Mouse (Mus musculus) bone marrow, adult 2 months (tissue): Measurements from ENCODE around the gene Fam117b. TPM values are rescaled to one million over a fixed set of nuclear protein-coding genes. Genes with fewer than 3 reads are reported as not detected.

Experiments used
- H3K27ac ChIP-seq: fragments of 200-500 bp; 2 replicates; pipeline ENCODE4 v1.5.1; 2012; ENCODE audit warnings: low read depth, mild to moderate bottlenecking, control low read depth, inconsistent platforms, low read length; ENCODE audit not compliant: control insufficient read depth, poor library complexity, insufficient read depth
- H3K4me1 ChIP-seq: fragments of 200-500 bp; 2 replicates; pipeline ENCODE4 v1.6.1; 2011; ENCODE audit warnings: low read length; ENCODE audit not compliant: control insufficient read depth, insufficient read depth
- H3K4me3 ChIP-seq: fragments of 200-500 bp; replicated peaks from 2 replicates; pipeline ENCODE3; 2011; ENCODE audit warnings: mild to moderate bottlenecking, low read depth, low read length, control low read depth; ENCODE audit not compliant: control insufficient read depth
- CTCF ChIP-seq: fragments of 200-500 bp; IDR thresholded peaks from 2 replicates; pipeline ENCODE4 v1.5.1; 2011; ENCODE audit warnings: low read length, control low read depth; ENCODE audit not compliant: control insufficient read depth, insufficient read depth
- POLR2A ChIP-seq: fragments of 200-500 bp; IDR thresholded peaks from 2 replicates; pipeline ENCODE4 v1.6.1; 2011; ENCODE audit warnings: low read depth, mild to moderate bottlenecking, control low read depth, low read length, borderline replicate concordance; ENCODE audit not compliant: control insufficient read depth
- WGBS: fragments of 180-500 bp; shearing (Covaris S2); methylation state at CpG from one replicate; pipeline ENCODE4 v1.1.7; 2018; 5-methylcytosine and 5-hydroxymethylcytosine counted together
- polyA plus RNA-seq: library from polyadenylated mRNA; stranded (reverse); fragments of >200 nt; gene quantifications from 2 replicates; pipeline ENCODE4 v1.2.4, GENCODE M21; 2011; ENCODE audit warnings: low replicate concordance; ENCODE audit not compliant: missing spikeins, insufficient read depth, insufficient read length

Gene Fam117b
- polyA plus RNA-seq, 1 experiment: 12.0 TPM

- Histone ChIP-seq H3K4me3 (no peak overlapping the region), H3K27ac (no peak overlapping the region), H3K4me1 (no peaks in the 10 kb centered on the region; the same call in 1 of the 2 replicates)
- WGBS: 80% methylated on average over 1 of the region's 1 CpGs
- no peak for TF ChIP-seq POLR2A
- TF ChIP-seq CTCF: no peak
Observed at GRCm38 (mm10) chr1:59941063-59941462, 28.3 kb downstream of the Fam117b start.

GRCm38 (mm10) chr1:59942057-59942790 is 29.4 kb downstream of the Fam117b start:
- no peaks in the 10 kb centered on the region; the same call in 1 of the 2 replicates for H3K4me1 ChIP-seq
- H3K27ac ChIP-seq: no peak overlapping the region
- TF ChIP-seq POLR2A (no peak), CTCF (no peak)
- WGBS: 73% methylated on average over 6 of the region's 6 CpGs
- no peak overlapping the region for H3K4me3 ChIP-seq

- no peaks in the 10 kb centered on the region; the same call in 1 of the 2 replicates for H3K4me1 ChIP-seq
- 67% methylated on average over 5 of the region's 5 CpGs for WGBS
Observed at GRCm38 (mm10) chr1:59943825-59944224, 31.0 kb downstream of the Fam117b start.

GRCm38 (mm10) chr1:59945969-59946368 is 33.2 kb downstream of the Fam117b start:
- Histone ChIP-seq H3K4me1 (no peaks in the 10 kb centered on the region; the same call in 1 of the 2 replicates), H3K4me3 (no peak overlapping the region), H3K27ac (no peak overlapping the region)
- WGBS: 60% methylated on average over 1 of the region's 1 CpGs
- TF ChIP-seq CTCF (no peak), POLR2A (no peak)

More at GRCm38 (mm10) chr1:59943825-59944224, 31.0 kb downstream of the Fam117b start:
- TF ChIP-seq CTCF (no peak), POLR2A (no peak)
- H3K4me3 ChIP-seq: no peak overlapping the region
- H3K27ac ChIP-seq: no peak overlapping the region

- H3K4me1 ChIP-seq: no peaks in the 10 kb centered on the region; the same call in 1 of the 2 replicates
- no peak overlapping the region for H3K4me3 ChIP-seq
- TF ChIP-seq CTCF (no peak), POLR2A (no peak)
- no peak overlapping the region for H3K27ac ChIP-seq
- WGBS: 83% methylated on average over 4 of the region's 4 CpGs
Observed at GRCm38 (mm10) chr1:59947509-59947908, 34.7 kb downstream of the Fam117b start.

- WGBS: 71% methylated on average over 3 of the region's 3 CpGs
- no peak for TF ChIP-seq CTCF
- no peak for TF ChIP-seq POLR2A
- no peaks in the 10 kb centered on the region for H3K4me1 ChIP-seq
- H3K4me3 ChIP-seq: no peak overlapping the region
- H3K27ac ChIP-seq: no peak overlapping the region
Observed at GRCm38 (mm10) chr1:59957206-59957605, 44.4 kb downstream of the Fam117b start.

- WGBS: 65% methylated on average over 1 of the region's 1 CpGs
- TF ChIP-seq CTCF: no peak
- no peaks in the 10 kb centered on the region for H3K4me1 ChIP-seq
- H3K4me3 ChIP-seq: no peak overlapping the region
- no peak overlapping the region for H3K27ac ChIP-seq
Observed at GRCm38 (mm10) chr1:59959941-59960340, 47.1 kb downstream of the Fam117b start.

GRCm38 (mm10) chr1:59966171-59966785 is 53.5 kb downstream of the Fam117b start:
- no peak overlapping the region for H3K27ac ChIP-seq
- no peak for TF ChIP-seq POLR2A
- no peak for TF ChIP-seq CTCF
- WGBS: 78% methylated on average over 6 of the region's 6 CpGs
- H3K4me3 ChIP-seq: no peak overlapping the region
- H3K4me1 ChIP-seq: no peaks in the 10 kb centered on the region

- 84% methylated on average over 4 of the region's 4 CpGs for WGBS
- Histone ChIP-seq H3K27ac (no peak overlapping the region), H3K4me3 (no peak overlapping the region), H3K4me1 (no peaks in the 10 kb centered on the region)
- no peak for TF ChIP-seq POLR2A
- peak; percentile 43 for TF ChIP-seq CTCF
Observed at GRCm38 (mm10) chr1:59967291-59967690, 54.5 kb downstream of the Fam117b start.
